Mouse (Mus musculus): Measurements from ENCODE around the gene Abhd16b. TPM values are rescaled to one million over a fixed set of nuclear protein-coding genes. Genes with fewer than 3 reads are reported as not detected.

Gene Abhd16b
- total and polyA plus RNA-seq, 3 experiments = 0.08 TPM; not detected in 2

DNA sequence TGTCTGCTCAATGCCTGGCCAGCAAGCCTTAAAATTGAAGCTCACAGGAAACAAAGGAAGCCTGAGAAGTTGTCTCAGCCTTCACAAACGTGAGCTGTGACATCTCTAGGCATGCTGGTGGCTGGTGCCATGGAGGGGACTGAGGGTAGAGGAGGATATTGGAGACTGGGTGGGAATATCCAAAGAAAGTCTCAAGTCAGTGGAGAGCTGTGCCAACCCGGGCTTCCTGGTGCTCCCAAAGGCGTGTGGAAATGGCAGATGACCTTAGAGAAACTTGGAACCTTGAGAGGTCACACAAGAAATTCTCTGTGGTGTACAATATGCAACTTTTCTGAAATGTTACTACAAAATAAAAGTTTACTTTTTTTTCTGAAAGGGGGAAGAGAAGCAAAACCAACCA lies 27.6 kb upstream of the Abhd16b start:
- Histone ChIP-seq H3K4me1 (ENCODE audit: control insufficient read depth in 1 of 2, insufficient read depth in 2 of 2, low read length in 2 of 2) (no peaks in the 10 kb centered on the region; a peak in 1 of 4 replicates), H3K9ac (ENCODE audit: control insufficient read depth, low read depth, low read length, poor library complexity, severe bottlenecking) (no peak overlapping the region), H3K4me3 (ENCODE audit: control insufficient read depth in 1 of 2, insufficient read depth in 1 of 2, low read depth in 2 of 2, low read length in 2 of 2) (no peak overlapping the region), H3K36me3 (ENCODE audit: control insufficient read depth in 1 of 2, insufficient read depth in 2 of 2, low read length in 2 of 2) (no peaks in the 10 kb centered on the region; a peak in 1 of 4 replicates), H3K79me2 (ENCODE audit: control insufficient read depth, insufficient read depth, low read length, poor library complexity) (no peaks in the 10 kb centered on the region), H3K9me3 (replicated peaks; ENCODE audit: insufficient read depth, low read length) (no peaks in the 10 kb centered on the region), H3K27ac (ENCODE audit: control insufficient read depth, low read depth, low read length) (no peak overlapping the region), H3K27me3 (ENCODE audit: control insufficient read depth in 1 of 2, insufficient read depth in 2 of 2, low read length in 2 of 2) (peaks cover 7 to 37% of the 10 kb centered on the region in 2 experiments)
- TF ChIP-seq ZMIZ1 (IDR thresholded peaks at IDR 0.05; ENCODE audit: low read depth, low read length) = no peak
- no peak for TF ChIP-seq POLR2AphosphoS2 (IDR thresholded peaks at IDR 0.05; ENCODE audit: low read length)
- no peak for TF ChIP-seq TBP (IDR thresholded peaks at IDR 0.05; ENCODE audit: low read depth, low read length)
- TF ChIP-seq USF2 (IDR thresholded peaks at IDR 0.05; ENCODE audit: borderline replicate concordance in 1 of 2, insufficient read depth in 1 of 2, low read depth in 1 of 2, low read length in 2 of 2) = no peak
- TF ChIP-seq GABPA (IDR thresholded peaks at IDR 0.05; ENCODE audit: low read depth, low read length) = no peak
- TF ChIP-seq MAX (IDR thresholded peaks at IDR 0.05; ENCODE audit: low read length) = no peak
- TF ChIP-seq E2F4 (IDR thresholded peaks at IDR 0.05; ENCODE audit: borderline replicate concordance, low read depth, low read length) = no peak
- TF ChIP-seq ELF1 (IDR thresholded peaks at IDR 0.05; ENCODE audit: low read depth, low read length) = no peak
- no peak for TF ChIP-seq KAT2A (conservative IDR thresholded peaks at IDR 0.05; ENCODE audit: low read depth, low read length)
- TF ChIP-seq NELFE (IDR thresholded peaks at IDR 0.05; ENCODE audit: low read depth, low read length) = no peak
- no peak for DNase-seq (ENCODE audit: low read depth, low spot score)

DNA sequence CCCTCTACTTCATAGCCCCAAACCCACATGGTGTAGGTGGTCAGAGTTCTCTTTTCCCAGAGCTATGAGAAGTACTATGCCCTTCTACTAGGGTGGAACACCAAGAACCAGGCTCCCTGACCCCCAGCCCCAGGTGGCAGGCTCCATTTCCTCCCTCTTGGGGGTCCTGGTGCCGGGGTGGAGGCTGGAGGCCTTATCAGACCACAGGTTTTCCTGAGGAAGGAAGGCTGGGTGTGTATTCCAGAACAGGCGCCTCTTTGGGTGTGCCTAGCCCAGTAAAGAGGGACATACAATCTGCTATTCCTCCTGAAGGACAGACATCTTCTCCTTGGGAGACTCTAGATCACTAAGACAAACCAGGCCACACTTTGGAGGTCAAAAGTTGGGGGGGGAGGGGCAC lies 22.7 kb upstream of the Abhd16b start:
- Histone ChIP-seq H3K36me3 (ENCODE audit: control insufficient read depth in 1 of 2, insufficient read depth in 2 of 2, low read length in 2 of 2) (no peaks in the 10 kb centered on the region; a peak in 2 of 4 replicates), H3K27me3 (ENCODE audit: control insufficient read depth in 1 of 2, insufficient read depth in 2 of 2, low read length in 2 of 2) (peaks cover 7 to 25% of the 10 kb centered on the region in 2 experiments), H3K4me3 (ENCODE audit: control insufficient read depth in 1 of 2, insufficient read depth in 1 of 2, low read depth in 2 of 2, low read length in 2 of 2) (no peak overlapping the region), H3K9ac (ENCODE audit: control insufficient read depth, low read depth, low read length, poor library complexity, severe bottlenecking) (no peak overlapping the region), H3K9me3 (replicated peaks; ENCODE audit: insufficient read depth, low read length) (no peaks in the 10 kb centered on the region), H3K79me2 (ENCODE audit: control insufficient read depth, insufficient read depth, low read length, poor library complexity) (no peaks in the 10 kb centered on the region), H3K27ac (ENCODE audit: control insufficient read depth, low read depth, low read length) (no peak overlapping the region), H3K4me1 (ENCODE audit: control insufficient read depth in 1 of 2, insufficient read depth in 2 of 2, low read length in 2 of 2) (no peaks in the 10 kb centered on the region; a peak in 1 of 4 replicates)
- DNase-seq (ENCODE audit: low read depth, low spot score) = no peak
- TF ChIP-seq SMC3 (IDR thresholded peaks at IDR 0.05; ENCODE audit: low read depth, low read length) = no peak
- TF ChIP-seq POLR2A (IDR thresholded peaks at IDR 0.05; ENCODE audit: control insufficient read depth in 1 of 2, insufficient read depth in 1 of 2, low read depth in 1 of 2, low read length in 2 of 2, poor library complexity in 1 of 2) = no peak
- TF ChIP-seq POLR2AphosphoS5 (IDR thresholded peaks at IDR 0.05; ENCODE audit: borderline replicate concordance, low read depth, low read length) = no peak
- no peak for TF ChIP-seq ZC3H11A (IDR thresholded peaks at IDR 0.05; ENCODE audit: low read depth, low read length)
- TF ChIP-seq UBTF (IDR thresholded peaks at IDR 0.05; ENCODE audit: borderline replicate concordance, insufficient read depth, low read depth, low read length) = no peak
- no peak for TF ChIP-seq MYB (IDR thresholded peaks at IDR 0.05; ENCODE audit: low read depth, low read length)
- no peak for TF ChIP-seq CHD2 (IDR thresholded peaks at IDR 0.05; ENCODE audit: low read length)
- TF ChIP-seq ZNF384 (IDR thresholded peaks at IDR 0.05; ENCODE audit: low read depth, low read length) = no peak
- no peak for TF ChIP-seq BHLHE40 (IDR thresholded peaks at IDR 0.05; ENCODE audit: borderline replicate concordance, low read depth, low read length)
- TF ChIP-seq TBP (IDR thresholded peaks at IDR 0.05; ENCODE audit: low read depth, low read length) = no peak
- TF ChIP-seq GATA1 (IDR thresholded peaks at IDR 0.05; ENCODE audit: low read depth, low read length) = no peak
- TF ChIP-seq MAX (IDR thresholded peaks at IDR 0.05; ENCODE audit: low read length) = no peak
- TF ChIP-seq ELF1 (IDR thresholded peaks at IDR 0.05; ENCODE audit: low read depth, low read length) = no peak
- no peak for TF ChIP-seq POLR2AphosphoS2 (IDR thresholded peaks at IDR 0.05; ENCODE audit: low read length)
- TF ChIP-seq MEF2A (IDR thresholded peaks at IDR 0.05; ENCODE audit: extremely low read depth, insufficient replicate concordance, low read depth, low read length, poor library complexity, severe bottlenecking) = no peak
- TF ChIP-seq JUND (IDR thresholded peaks at IDR 0.05; ENCODE audit: low read depth, low read length) = no peak

All from MEL (cell line).